10 mouse cellular contexts compared by ENCODE assay signal in genomic region chr5:110204777-110205176, GRCm38 (mm10). TPM values are rescaled to one million over a fixed set of nuclear protein-coding genes. Genes with fewer than 3 reads are reported as not detected.
DNase-seq lines count a peak whose midpoint lies in the region; ATAC-seq lines count a peak whose summit lies in the region.
"Had no signal": no experiment of that assay in that cellular context is flagged by ENCODE, and none has a peak within 500 bp of the region (broad histone marks: within the 10 kb centered on the region; RNA-seq: fewer than 3 reads in every experiment).

No protein-coding gene starts in this region.

- ATAC-seq in midbrain, embryonic 11.5 days (ENCODE audit: low FRiP score): no peak
- ATAC-seq in midbrain, embryonic 15.5 days (replicated peaks): no peak

- H3K9ac ChIP-seq in midbrain, embryonic 11.5 days (ENCODE audit: low read length): no peak overlapping the region
- H3K9ac ChIP-seq in midbrain, embryonic 15.5 days: no peak overlapping the region

- no peaks in the 10 kb centered on the region for H3K4me1 ChIP-seq in midbrain, embryonic 11.5 days (ENCODE audit: control insufficient read depth, insufficient read depth, low read length)
- H3K4me1 ChIP-seq in midbrain, embryonic 15.5 days: no peaks in the 10 kb centered on the region

- no peaks in the 10 kb centered on the region for H3K27me3 ChIP-seq in midbrain, embryonic 11.5 days (ENCODE audit: control insufficient read depth, insufficient read depth, low read length)
- H3K27me3 ChIP-seq in midbrain, embryonic 15.5 days (replicated peaks): no peaks in the 10 kb centered on the region
- no peaks in the 10 kb centered on the region for H3K27me3 ChIP-seq in splenic B cell, adult 2 months (ENCODE audit: control insufficient read depth, insufficient read depth, low read length, poor library complexity, severe bottlenecking)

- no peak overlapping the region for H3K4me3 ChIP-seq in midbrain, embryonic 11.5 days (ENCODE audit: low read depth, low read length)
- H3K4me3 ChIP-seq in midbrain, embryonic 15.5 days: no peak overlapping the region
- H3K4me3 ChIP-seq: erythroblast, embryonic 14.5 days had no signal

- peak; percentile 11 for DNase-seq in embryo, embryonic 10 days (ENCODE audit: low spot score)
- DNase-seq in embryo, embryonic 9.5 days (ENCODE audit: extremely low spot score): no peak
- DNase-seq in midbrain, embryonic 11.5 days (ENCODE audit: low spot score, missing footprints): peak; percentile 62
- DNase-seq in c-Kit-positive CD71-positive TER-119-positive erythroid progenitor cells, embryonic 14.5 days (ENCODE audit: low spot score): peak; percentile 6
- DNase-seq in splenic B cell, adult 2 months (ENCODE audit: low read depth, low spot score): peak; percentile 48
- DNase-seq in frontal cortex, postnatal 25 days (ENCODE audit: low spot score in 2 of 2): no peak
- DNase-seq in kidney, postnatal 25 days: no peak
- DNase-seq: right cerebral cortex, postnatal 25 days had no signal

- no peaks in the 10 kb centered on the region for H3K9me3 ChIP-seq in midbrain, embryonic 11.5 days (ENCODE audit: control insufficient read depth, low read length)
- no peaks in the 10 kb centered on the region for H3K9me3 ChIP-seq in midbrain, embryonic 15.5 days

- no peak overlapping the region for H3K4me2 ChIP-seq in midbrain, embryonic 11.5 days
- H3K4me2 ChIP-seq in midbrain, embryonic 15.5 days: no peak overlapping the region

- H3K27ac ChIP-seq in midbrain, embryonic 11.5 days (ENCODE audit: low read depth, low read length): no peak overlapping the region
- H3K27ac ChIP-seq in midbrain, embryonic 15.5 days: no peak overlapping the region

- H3K36me3 ChIP-seq in midbrain, embryonic 11.5 days (ENCODE audit: control insufficient read depth, insufficient read depth, low read length): peaks cover 23% of the 10 kb centered on the region
- H3K36me3 ChIP-seq in midbrain, embryonic 15.5 days (replicated peaks): peaks cover 78% of the 10 kb centered on the region
- H3K36me3 ChIP-seq in splenic B cell, adult 2 months (ENCODE audit: control insufficient read depth, insufficient read depth, low read length, poor library complexity, severe bottlenecking): peaks cover 3% of the 10 kb centered on the region; the same call in 1 of the 2 replicates

- 85% methylated on average over 6 of the region's 6 CpGs for WGBS in midbrain, embryonic 11.5 days
- 84% methylated on average over 6 of the region's 6 CpGs for WGBS in midbrain, embryonic 15.5 days

RNA-seq across cellular contexts. Expression of gene Ankle2, which starts 26.0 kb away (rescaled TPM):
- polyA plus RNA-seq in midbrain, embryonic 11.5 days (2014; fragmentation: Nextera tagmentation; extraction: Ambion mirVana): 37.5 and 43.7 TPM in 2 replicates
- 20.6 and 22.6 TPM in 2 replicates for polyA plus RNA-seq in midbrain, embryonic 15.5 days (2015; fragmentation: Nextera tagmentation; extraction: Ambion mirVana)

RNA-seq across cellular contexts. Expression of gene Golga3, which starts 28.3 kb away (rescaled TPM):
- polyA plus RNA-seq in midbrain, embryonic 11.5 days (2014; fragmentation: Nextera tagmentation; extraction: Ambion mirVana): 17.9 and 19.7 TPM in 2 replicates
- 25.5 and 28.5 TPM in 2 replicates for polyA plus RNA-seq in midbrain, embryonic 15.5 days (2015; fragmentation: Nextera tagmentation; extraction: Ambion mirVana)

Comparison
In these comparisons a context has a peak if more than half of its experiments do, and no peak if none do; other contexts are left out.
1. DNase-seq: peak in embryo, embryonic 10 days (single experiment), midbrain, embryonic 11.5 days (single experiment), c-Kit-positive CD71-positive TER-119-positive erythroid progenitor cells, embryonic 14.5 days (single experiment) and splenic B cell, adult 2 months (single experiment); none in embryo, embryonic 9.5 days (single experiment), frontal cortex, postnatal 25 days (0 of 2) and kidney, postnatal 25 days (0 of 2).